Mouse (Mus musculus): ENCODE measurements at regions not wholly inside any gene's neighbourhood (a gene's known extent, or its start where the extent isn't known, plus 50 kb on each side); places are given as distances from the start of the nearest gene placed in this dataset.

DNA sequence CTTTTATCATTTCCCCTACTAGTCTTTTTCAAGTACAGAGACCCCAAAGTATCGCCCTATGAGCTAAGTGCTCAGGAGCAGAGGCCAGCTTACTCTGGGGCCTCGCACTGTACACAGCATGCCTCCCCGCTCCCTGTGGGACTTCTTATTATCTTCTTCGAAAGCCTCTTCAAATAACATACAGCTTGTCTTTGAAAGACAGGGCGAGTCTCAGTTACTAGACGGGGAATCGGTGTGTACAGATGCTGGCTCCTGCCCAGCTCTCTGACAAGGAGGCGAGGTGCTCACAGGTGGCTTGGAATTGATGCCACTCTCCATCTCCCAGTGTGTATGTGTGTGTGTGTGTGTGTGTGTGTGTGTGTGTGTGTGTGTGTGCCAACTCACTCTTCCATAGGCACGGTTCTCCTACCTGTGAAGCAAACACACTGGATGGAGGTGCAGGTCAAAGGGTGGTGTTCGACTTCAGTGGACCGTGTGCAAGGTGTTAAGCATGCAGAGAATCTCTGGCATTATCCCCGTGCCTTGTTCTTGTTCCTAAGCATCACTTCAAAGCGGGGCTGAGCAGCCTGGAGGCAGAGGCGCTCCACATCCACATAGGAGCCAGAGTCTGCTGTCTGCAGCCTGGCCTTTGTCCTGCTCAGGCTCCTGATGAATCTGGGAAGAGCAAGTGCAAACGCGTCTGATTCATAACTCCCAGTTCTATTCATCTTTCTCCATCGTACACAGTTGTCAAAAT is 106.8 kb downstream of the Sec31a start:
- no peak for TF ChIP-seq E2F4 (IDR thresholded peaks at IDR 0.05; ENCODE audit: insufficient read depth)
- TF ChIP-seq POLR2AphosphoS2 (IDR thresholded peaks at IDR 0.05; ENCODE audit: insufficient read length, low read depth) = no peak
- no peak for TF ChIP-seq POLR2A (IDR thresholded peaks at IDR 0.05; ENCODE audit: insufficient read length, low read depth)
- no peak for TF ChIP-seq TCF12 (IDR thresholded peaks at IDR 0.05; ENCODE audit: insufficient read depth, poor library complexity, severe bottlenecking)
- no peak for TF ChIP-seq MYOD1 (IDR thresholded peaks at IDR 0.05; ENCODE audit: control insufficient read depth in 1 of 3, insufficient read length in 2 of 3, low read depth in 2 of 3)
- no peak for TF ChIP-seq MYOG (IDR thresholded peaks at IDR 0.05; ENCODE audit: control insufficient read depth in 1 of 3, insufficient read depth in 1 of 3, insufficient read length in 2 of 3, low read depth in 2 of 3)
- TF ChIP-seq CEBPB (IDR thresholded peaks at IDR 0.05; ENCODE audit: insufficient read depth, poor library complexity, severe bottlenecking) = no peak
- TF ChIP-seq REST (IDR thresholded peaks at IDR 0.05; ENCODE audit: insufficient read depth, insufficient read length) = no peak

Data from myocyte (in vitro differentiated cells).